ENCODE assay signal across 20 mouse cellular contexts in the genomic region with DNA sequence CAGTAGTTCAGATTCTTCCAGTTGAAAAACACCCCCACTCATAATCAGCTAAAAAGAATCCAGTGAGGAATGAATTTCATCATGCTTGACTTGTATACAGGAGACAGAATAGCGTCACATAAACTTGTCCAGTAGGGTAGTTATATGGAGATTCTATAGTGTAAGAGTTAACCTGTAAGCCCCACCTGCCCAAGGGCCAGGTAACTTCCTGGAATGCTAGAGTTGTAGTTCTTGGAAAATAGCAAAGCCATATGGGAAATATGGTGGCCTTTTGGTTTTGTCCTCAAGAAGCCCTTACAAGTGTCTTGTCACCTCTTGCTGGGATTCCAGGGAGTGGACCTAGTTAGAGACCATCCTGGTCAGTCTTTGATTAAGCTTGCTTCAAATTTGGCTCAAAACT. TPM values are rescaled to one million over a fixed set of nuclear protein-coding genes. Genes with fewer than 3 reads are reported as not detected.
DNase-seq lines count a peak whose midpoint lies in the region; ATAC-seq and TF ChIP-seq lines count a peak whose summit lies in the region.
"Had no signal": no experiment of that assay in that cellular context is flagged by ENCODE, and none has a peak within 500 bp of the region (broad histone marks: within the 10 kb centered on the region; RNA-seq: fewer than 3 reads in every experiment).

No protein-coding gene starts in this region.

- no peak overlapping the region for H3K4me3 ChIP-seq in heart, embryonic 11.5 days (ENCODE audit: low read depth, low read length)
- H3K4me3 ChIP-seq in kidney, postnatal 0 days (replicated peaks; ENCODE audit: low read depth, low read length) = no peak overlapping the region
- H3K4me3 ChIP-seq in brown adipose tissue, adult 24 weeks (ENCODE audit: insufficient read depth, low read depth, low read length) = no peak overlapping the region
- no peak overlapping the region for H3K4me3 ChIP-seq in olfactory bulb, adult 2 months (ENCODE audit: insufficient read depth, low read depth, low read length)
- H3K4me3 ChIP-seq: heart, embryonic 10.5 days; layer of hippocampus, adult 2 months; liver, embryonic 13.5 days; megakaryocyte, embryonic 14.5 days had no signal

- DNase-seq in heart, postnatal 25 days (ENCODE audit: low spot score) = no peak
- peak; percentile 23 for DNase-seq in kidney, postnatal 0 days (ENCODE audit: low spot score)
- DNase-seq in kidney, postnatal 4 days = no peak
- DNase-seq in left cerebral cortex, postnatal 25 days (ENCODE audit: low spot score in 2 of 2) = no peak
- no peak for DNase-seq in adipocyte (ENCODE audit: low spot score)
- DNase-seq: cerebellum, postnatal 14 days; liver, embryonic 13.5 days; thymus, adult 2 months had no signal

- H3K27ac ChIP-seq in heart, embryonic 11.5 days (ENCODE audit: low read depth, low read length) = peak overlapping the region; percentile 29
- H3K27ac ChIP-seq in kidney, postnatal 0 days = peak overlapping the region; percentile 70
- H3K27ac ChIP-seq in brown adipose tissue, adult 24 weeks (replicated peaks; ENCODE audit: low read depth, low read length) = peak overlapping the region; percentile 75
- H3K27ac ChIP-seq in olfactory bulb, adult 2 months (ENCODE audit: insufficient read depth, low read depth, low read length) = peak overlapping the region; percentile 86; the same call in 1 of the 2 replicates
- H3K27ac ChIP-seq: heart, embryonic 10.5 days; layer of hippocampus, adult 2 months; liver, embryonic 13.5 days had no signal

- no peak for ATAC-seq in heart, embryonic 11.5 days (replicated peaks; ENCODE audit: insufficient number of reproducible peaks, low FRiP score, low TSS enrichment)
- ATAC-seq in kidney, postnatal 0 days (replicated peaks; ENCODE audit: low FRiP score, low read depth) = no peak

- no peak for TF ChIP-seq CTCF in kidney, postnatal 0 days (IDR thresholded peaks at IDR 0.05; ENCODE audit: low read depth)
- TF ChIP-seq CTCF in olfactory bulb, adult 2 months (IDR thresholded peaks at IDR 0.05; ENCODE audit: insufficient read depth, low read depth, low read length) = no peak

- intact Hi-C loops in heart, postnatal 25 days (cut with DNase I) = loop anchor here (2.0 kb wide), 1 partner anchor 28 kb away; no protein-coding TSS in a partner anchor
- intact Hi-C loops in left cerebral cortex, postnatal 25 days (cut with DNase I) = no loop called here

- no peaks in the 10 kb centered on the region for H3K27me3 ChIP-seq in heart, embryonic 11.5 days (ENCODE audit: control insufficient read depth, insufficient read depth, low read length)
- no peaks in the 10 kb centered on the region for H3K27me3 ChIP-seq in kidney, postnatal 0 days (ENCODE audit: insufficient read depth, low read length)
- H3K27me3 ChIP-seq: liver, embryonic 13.5 days; megakaryocyte, embryonic 14.5 days had no signal

- H3K4me2 ChIP-seq in heart, embryonic 11.5 days = no peak overlapping the region
- H3K4me2 ChIP-seq in kidney, postnatal 0 days (ENCODE audit: low read length) = no peak overlapping the region
- H3K4me2 ChIP-seq: liver, embryonic 13.5 days had no signal

- H3K36me3 ChIP-seq in heart, embryonic 11.5 days (ENCODE audit: control insufficient read depth, insufficient read depth, low read length) = no peaks in the 10 kb centered on the region
- H3K36me3 ChIP-seq in kidney, postnatal 0 days (ENCODE audit: insufficient read depth, low read length) = no peaks in the 10 kb centered on the region
- H3K36me3 ChIP-seq: heart, embryonic 10.5 days; liver, embryonic 13.5 days had no signal

- WGBS in heart, embryonic 11.5 days (ENCODE audit: insufficient replicate concordance) = 87% methylated on average over 1 of the region's 1 CpGs
- 50% methylated on average over 1 of the region's 1 CpGs for WGBS in kidney, postnatal 0 days
- 93% methylated on average over 1 of the region's 1 CpGs for WGBS in olfactory bulb, adult 2 months

- no peak overlapping the region for H3K9ac ChIP-seq in heart, embryonic 11.5 days (ENCODE audit: low read depth, low read length)
- no peak overlapping the region for H3K9ac ChIP-seq in kidney, postnatal 0 days (ENCODE audit: low read depth, low read length)
- H3K9ac ChIP-seq: liver, embryonic 13.5 days had no signal

- no peaks in the 10 kb centered on the region for H3K9me3 ChIP-seq in heart, embryonic 11.5 days (replicated peaks; ENCODE audit: control insufficient read depth, low read length)
- H3K9me3 ChIP-seq in kidney, postnatal 0 days (replicated peaks; ENCODE audit: low read length) = no peaks in the 10 kb centered on the region
- H3K9me3 ChIP-seq: heart, embryonic 10.5 days; liver, embryonic 13.5 days had no signal

- TF ChIP-seq POLR2A in olfactory bulb, adult 2 months (IDR thresholded peaks at IDR 0.05; ENCODE audit: insufficient read depth, low read depth, low read length) = no peak

- 0 out of 2 replicates have a peak, but pooled peaks cover 4% of the 10 kb centered on the region for H3K4me1 ChIP-seq in heart, embryonic 11.5 days (ENCODE audit: control insufficient read depth, insufficient read depth, low read length)
- peaks cover 14% of the 10 kb centered on the region for H3K4me1 ChIP-seq in kidney, postnatal 0 days (replicated peaks; ENCODE audit: insufficient read depth, low read length)
- peaks cover 11% of the 10 kb centered on the region for H3K4me1 ChIP-seq in brown adipose tissue, adult 24 weeks (ENCODE audit: control insufficient read depth, insufficient read depth, insufficient read length, low read length)
- H3K4me1 ChIP-seq in olfactory bulb, adult 2 months (ENCODE audit: control insufficient read depth, insufficient read depth, low read length) = peaks cover 6% of the 10 kb centered on the region; the same call in 1 of the 2 replicates
- H3K4me1 ChIP-seq: heart, embryonic 10.5 days; liver, embryonic 13.5 days had no signal

RNA-seq across cellular contexts. Expression of gene S100a10, which starts 41.8 kb away (rescaled TPM):
- 216 and 222 TPM in 2 replicates for polyA plus RNA-seq in heart, embryonic 11.5 days (2014; fragmentation: Nextera tagmentation; extraction: Ambion mirVana)
- 100 to 1,000 TPM in 1 of 2 experiments, 10 to 100 TPM in 1; 99.6 to 111 TPM for total RNA-seq in heart, postnatal 25 days (2021)
- 534 and 566 TPM in 2 replicates for polyA plus RNA-seq in kidney, postnatal 0 days (2015; fragmentation: Nextera tagmentation; extraction: Ambion mirVana)
- 381 and 572 TPM in 2 replicates for polyA plus RNA-seq in brown adipose tissue, adult 24 weeks (2012; ENCODE audit: insufficient read depth, insufficient read length, missing spikeins)
- not detected in 2 replicates for polyA plus RNA-seq in olfactory bulb, adult 2 months (2012; ENCODE audit: insufficient read depth, insufficient read length, low replicate concordance, missing spikeins)
- 10 to 100 TPM; 35.9 to 41.5 TPM for total RNA-seq in left cerebral cortex, postnatal 25 days (2021)

RNA-seq across cellular contexts. Expression of gene Tdpoz2, which starts 55.9 kb away (rescaled TPM):
- not detected in 2 replicates for polyA plus RNA-seq in heart, embryonic 11.5 days (2014; fragmentation: Nextera tagmentation; extraction: Ambion mirVana)
- total RNA-seq in heart, postnatal 25 days (2021) = not detected
- polyA plus RNA-seq in kidney, postnatal 0 days (2015; fragmentation: Nextera tagmentation; extraction: Ambion mirVana) = not detected in 2 replicates
- polyA plus RNA-seq in brown adipose tissue, adult 24 weeks (2012; ENCODE audit: insufficient read depth, insufficient read length, missing spikeins) = not detected in 2 replicates
- not detected in 2 replicates for polyA plus RNA-seq in olfactory bulb, adult 2 months (2012; ENCODE audit: insufficient read depth, insufficient read length, low replicate concordance, missing spikeins)
- total RNA-seq in left cerebral cortex, postnatal 25 days (2021) = not detected
- total RNA-seq: layer of hippocampus, adult 2 months; left cerebral cortex, postnatal 10 days; MEL had no signal
- polyA plus RNA-seq: C2C12; embryonic facial prominence, embryonic 11.5 days; forebrain, embryonic 11.5 days; heart, embryonic 10.5 days; liver, embryonic 13.5 days; neural tube, embryonic 14.5 days; thymus, adult 2 months had no signal

Comparison
In these comparisons a context has a peak if more than half of its experiments do, and no peak if none do; other contexts are left out.
1. H3K27ac ChIP-seq: peak in every context shown above with its lines; median percentile 86 in olfactory bulb, adult 2 months; 75 in brown adipose tissue, adult 24 weeks; 70 in kidney, postnatal 0 days; 29 in heart, embryonic 11.5 days.